In genomic region chr2:166138308-166138707, GRCm38 (mm10) we compare ENCODE assay signal across 25 mouse cellular contexts.
"Had no signal": no experiment of that assay in that cellular context is flagged by ENCODE, and none has a peak within 500 bp of the region (broad histone marks: within the 10 kb centered on the region; RNA-seq: fewer than 3 reads in every experiment).

No protein-coding gene starts in this region.

- H3K27me3 ChIP-seq: limb, embryonic 12.5 days; limb, embryonic 15.5 days; midbrain, embryonic 15.5 days; neural tube, embryonic 12.5 days; neural tube, embryonic 15.5 days had no signal

- H3K4me3 ChIP-seq: layer of hippocampus, adult 2 months; left cerebral cortex, adult 2 months; limb, embryonic 12.5 days; limb, embryonic 15.5 days; lung, embryonic 15.5 days; megakaryocyte, embryonic 14.5 days; midbrain, embryonic 15.5 days; neural tube, embryonic 12.5 days; neural tube, embryonic 15.5 days had no signal

- H3K9me3 ChIP-seq: limb, embryonic 12.5 days; limb, embryonic 15.5 days; lung, embryonic 15.5 days; megakaryocyte, embryonic 14.5 days; midbrain, embryonic 15.5 days; neural tube, embryonic 12.5 days; neural tube, embryonic 15.5 days had no signal

- H3K9ac ChIP-seq: limb, embryonic 12.5 days; limb, embryonic 15.5 days; liver, embryonic 14.5 days; liver, postnatal 0 days; lung, embryonic 15.5 days; midbrain, embryonic 15.5 days; neural tube, embryonic 12.5 days; neural tube, embryonic 15.5 days had no signal

- H3K27ac ChIP-seq: layer of hippocampus, adult 2 months; left cerebral cortex, adult 2 months; limb, embryonic 12.5 days; limb, embryonic 15.5 days; liver, embryonic 14.5 days; lung, embryonic 15.5 days; midbrain, embryonic 15.5 days; neural tube, embryonic 12.5 days; neural tube, embryonic 15.5 days; stomach, postnatal 0 days had no signal

- H3K4me1 ChIP-seq: megakaryocyte, embryonic 14.5 days had no signal

- DNase-seq: kidney, postnatal 14 days; layer of hippocampus, adult 9-11 months; layer of hippocampus, postnatal 36 days; liver, postnatal 0 days; lung, postnatal 10 days; lung, postnatal 36 days; right cerebral cortex, adult 18-20 months; right cerebral cortex, postnatal 14 days; right cerebral cortex, postnatal 4 days; thymus, adult 2 months; thymus, postnatal 14 days; thymus, postnatal 4 days had no signal

- ATAC-seq: liver, postnatal 0 days; midbrain, embryonic 15.5 days had no signal

- H3K4me2 ChIP-seq: limb, embryonic 12.5 days; limb, embryonic 15.5 days; liver, embryonic 11.5 days; lung, embryonic 15.5 days; midbrain, embryonic 11.5 days; midbrain, embryonic 15.5 days; neural tube, embryonic 12.5 days; neural tube, embryonic 15.5 days had no signal

- H3K36me3 ChIP-seq: lung, embryonic 15.5 days; midbrain, embryonic 15.5 days; neural tube, embryonic 15.5 days had no signal
